Mouse (Mus musculus): ENCODE results near the gene Olfr1393. TPM values are rescaled to one million over a fixed set of nuclear protein-coding genes. Genes with fewer than 3 reads are reported as not detected.

Olfr1393 gene
- polyA plus RNA-seq, 1 experiment from 2014 or later: not detected

DNA sequence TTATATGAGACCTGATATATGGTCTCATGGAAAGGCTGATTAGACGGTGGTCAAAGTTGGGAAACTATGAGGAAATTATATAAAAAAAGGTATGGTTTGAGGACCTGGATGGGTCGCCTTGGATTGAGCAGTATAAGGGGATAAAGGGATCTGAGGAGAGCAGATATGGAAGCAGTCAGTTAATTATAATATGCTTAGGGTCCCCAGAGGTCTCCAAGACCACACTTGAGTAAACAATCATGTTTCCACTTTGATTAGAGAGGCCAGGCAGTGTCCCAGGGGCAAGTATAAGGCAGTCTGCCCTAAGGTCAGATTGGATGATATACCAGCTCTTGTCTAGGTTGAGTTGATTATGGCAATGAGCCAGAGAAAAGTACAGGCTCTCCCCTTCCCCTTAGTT lies 44.3 kb downstream of the Olfr1393 start, which contains the start of gene Olfr1391:
Gene Olfr1391 (plus strand): TSS at position 301 of the 400 bp plus-strand sequence.
- no peak for ATAC-seq (ENCODE audit: low FRiP score)

GRCm38 (mm10) chr11:49326726-49327125 lies 48.6 kb downstream of the Olfr1393 start:
- Histone ChIP-seq H3K27ac (ENCODE audit: low read depth, low read length) (no peak overlapping the region), H3K4me1 (ENCODE audit: control insufficient read depth, insufficient read depth, low read length) (no peaks in the 10 kb centered on the region), H3K36me3 (ENCODE audit: control insufficient read depth, insufficient read depth, low read length) (no peaks in the 10 kb centered on the region), H3K27me3 (ENCODE audit: control insufficient read depth, insufficient read depth, low read length) (no peaks in the 10 kb centered on the region), H3K4me3 (ENCODE audit: low read depth, low read length) (no peak overlapping the region), H3K4me2 (no peak overlapping the region), H3K9me3 (ENCODE audit: control insufficient read depth, low read length) (no peaks in the 10 kb centered on the region), H3K9ac (ENCODE audit: low read length) (no peak overlapping the region)
- DNase-seq (ENCODE audit: low spot score, missing footprints) (no peak), ATAC-seq (ENCODE audit: low FRiP score) (no peak)
- WGBS: 91% methylated on average over 3 of the region's 3 CpGs

More for the DNA sequence above, 44.3 kb downstream of the Olfr1393 start, which contains the start of gene Olfr1391:
- Histone ChIP-seq H3K27ac (ENCODE audit: low read depth, low read length) (no peak within 1 kb of the TSS), H3K4me2 (no peak within 1 kb of the TSS), H3K4me1 (ENCODE audit: control insufficient read depth, insufficient read depth, low read length) (no peaks in the 10 kb centered on the region), H3K27me3 (ENCODE audit: control insufficient read depth, insufficient read depth, low read length) (no peaks in the 10 kb centered on the region), H3K4me3 (ENCODE audit: low read depth, low read length) (no peak within 1 kb of the TSS), H3K36me3 (ENCODE audit: control insufficient read depth, insufficient read depth, low read length) (no peaks in the 10 kb centered on the region), H3K9me3 (ENCODE audit: control insufficient read depth, low read length) (no peaks in the 10 kb centered on the region), H3K9ac (ENCODE audit: low read length) (no peak within 1 kb of the TSS)
- no peak for DNase-seq (ENCODE audit: low spot score, missing footprints)
- 87% methylated on average over 2 of the region's 2 CpGs for WGBS

- Histone ChIP-seq H3K27ac (ENCODE audit: low read depth, low read length) (no peak overlapping the region), H3K4me2 (no peak overlapping the region), H3K4me1 (ENCODE audit: control insufficient read depth, insufficient read depth, low read length) (no peaks in the 10 kb centered on the region), H3K9ac (ENCODE audit: low read length) (no peak overlapping the region), H3K4me3 (ENCODE audit: low read depth, low read length) (no peak overlapping the region), H3K9me3 (ENCODE audit: control insufficient read depth, low read length) (no peaks in the 10 kb centered on the region), H3K27me3 (ENCODE audit: control insufficient read depth, insufficient read depth, low read length) (no peaks in the 10 kb centered on the region), H3K36me3 (ENCODE audit: control insufficient read depth, insufficient read depth, low read length) (no peaks in the 10 kb centered on the region)
- 73% methylated on average over 1 of the region's 1 CpGs for WGBS
- no peak for ATAC-seq (ENCODE audit: low FRiP score)
- no peak for DNase-seq (ENCODE audit: low spot score, missing footprints)
Observed at GRCm38 (mm10) chr11:49329686-49330085, 51.6 kb downstream of the Olfr1393 start.

Other genes with a start within 250 kb of the Olfr1393 start
- 0.26 and 0.47 TPM in 2 replicates for gene 9930111J21Rik2, start 227.1 kb upstream of the Olfr1393 start, polyA plus RNA-seq (2014; fragmentation: Nextera tagmentation; extraction: Ambion mirVana)
- not detected in 2 replicates for gene Tgtp2, start 214.1 kb upstream of the Olfr1393 start, polyA plus RNA-seq (2014; fragmentation: Nextera tagmentation; extraction: Ambion mirVana)
- gene Ifi47, start 201.7 kb upstream of the Olfr1393 start, polyA plus RNA-seq (2014; fragmentation: Nextera tagmentation; extraction: Ambion mirVana): 0.40 and 0.41 TPM in 2 replicates
- not detected in 2 replicates for gene Olfr1396, start 163.4 kb upstream of the Olfr1393 start, polyA plus RNA-seq (2014; fragmentation: Nextera tagmentation; extraction: Ambion mirVana)
- gene Olfr1395, start 136.0 kb upstream of the Olfr1393 start, polyA plus RNA-seq (2014; fragmentation: Nextera tagmentation; extraction: Ambion mirVana): not detected in 2 replicates
- not detected in 2 replicates for gene Olfr1394, start 123.9 kb upstream of the Olfr1393 start, polyA plus RNA-seq (2014; fragmentation: Nextera tagmentation; extraction: Ambion mirVana)
- gene Btnl9, start 91.1 kb upstream of the Olfr1393 start, polyA plus RNA-seq (2014; fragmentation: Nextera tagmentation; extraction: Ambion mirVana): 0.43 TPM in 1 of 2 replicates, not detected in the other
- gene Zfp62, start 75.0 kb upstream of the Olfr1393 start, polyA plus RNA-seq (2014; fragmentation: Nextera tagmentation; extraction: Ambion mirVana): 65.4 and 70.2 TPM in 2 replicates
- 30.1 and 30.5 TPM in 2 replicates for gene Mgat1, start 34.1 kb upstream of the Olfr1393 start, polyA plus RNA-seq (2014; fragmentation: Nextera tagmentation; extraction: Ambion mirVana)
- not detected in 2 replicates for gene Olfr1392, start 7.0 kb downstream of the Olfr1393 start, polyA plus RNA-seq (2014; fragmentation: Nextera tagmentation; extraction: Ambion mirVana)
- gene Olfr10, start 26.4 kb downstream of the Olfr1393 start, polyA plus RNA-seq (2014; fragmentation: Nextera tagmentation; extraction: Ambion mirVana): not detected in 2 replicates
- gene Olfr1391, start 44.4 kb downstream of the Olfr1393 start, polyA plus RNA-seq (2014; fragmentation: Nextera tagmentation; extraction: Ambion mirVana): not detected in 2 replicates
- gene Olfr1390, start 56.9 kb downstream of the Olfr1393 start, polyA plus RNA-seq (2014; fragmentation: Nextera tagmentation; extraction: Ambion mirVana): not detected in 2 replicates
- gene Olfr1389, start 144.8 kb downstream of the Olfr1393 start, polyA plus RNA-seq (2014; fragmentation: Nextera tagmentation; extraction: Ambion mirVana): not detected in 2 replicates
- 0.07 and 0.08 TPM in 2 replicates for gene Olfr1388, start 158.3 kb downstream of the Olfr1393 start, polyA plus RNA-seq (2014; fragmentation: Nextera tagmentation; extraction: Ambion mirVana)
- not detected in 2 replicates for gene Olfr1387, start 177.0 kb downstream of the Olfr1393 start, polyA plus RNA-seq (2014; fragmentation: Nextera tagmentation; extraction: Ambion mirVana)
- not detected in 2 replicates for gene Olfr1386, start 186.7 kb downstream of the Olfr1393 start, polyA plus RNA-seq (2014; fragmentation: Nextera tagmentation; extraction: Ambion mirVana)
- not detected in 2 replicates for gene Olfr1385, start 210.8 kb downstream of the Olfr1393 start, polyA plus RNA-seq (2014; fragmentation: Nextera tagmentation; extraction: Ambion mirVana)
- gene Olfr1384, start 228.4 kb downstream of the Olfr1393 start, polyA plus RNA-seq (2014; fragmentation: Nextera tagmentation; extraction: Ambion mirVana): not detected in 2 replicates
- not detected in 2 replicates for gene Olfr1383, start 241.3 kb downstream of the Olfr1393 start, polyA plus RNA-seq (2014; fragmentation: Nextera tagmentation; extraction: Ambion mirVana)
- gene Olfr1382, start 249.9 kb downstream of the Olfr1393 start, polyA plus RNA-seq (2014; fragmentation: Nextera tagmentation; extraction: Ambion mirVana): not detected in 2 replicates

All from midbrain, embryonic 11.5 days (tissue).